Mouse (Mus musculus) lung, embryonic 16.5 days (tissue): Measurements from ENCODE around the gene Nxn. TPM values are rescaled to one million over a fixed set of nuclear protein-coding genes. Genes with fewer than 3 reads are reported as not detected.

Experiments used
- ATAC-seq: fragments of 200-750 bp; cut with Nextera tagmentation; 2 replicates; pipeline ENCODE4 v1.8.0; 2017; ENCODE audit warnings: low read depth, mild to moderate bottlenecking, moderate library complexity
- H3K27ac ChIP-seq: fragments of 300-500 bp; sonication (generic); 2 replicates; pipeline ENCODE4 v1.5.1; 2014; ENCODE audit warnings: mild to moderate bottlenecking, control low read depth, low read length
- H3K27me3 ChIP-seq: fragments of 300-500 bp; sonication (generic); 2 replicates; pipeline ENCODE4 v1.6.1; 2014; ENCODE audit warnings: low read depth, low read length, mixed read lengths; ENCODE audit not compliant: control insufficient read depth, insufficient read depth
- H3K36me3 ChIP-seq: fragments of 300-500 bp; sonication (generic); 2 replicates; pipeline ENCODE4 v1.6.1; 2014; ENCODE audit warnings: low read length; ENCODE audit not compliant: control insufficient read depth, insufficient read depth
- H3K4me1 ChIP-seq: fragments of 300-500 bp; sonication (generic); replicated peaks from 2 replicates; pipeline ENCODE4 v1.6.1; 2014; ENCODE audit warnings: low read length, mixed read lengths; ENCODE audit not compliant: control insufficient read depth, insufficient read depth
- H3K4me2 ChIP-seq: fragments of 300-500 bp; sonication (generic); 2 replicates; pipeline ENCODE4 v1.6.1; 2014; ENCODE audit warnings: low read depth, low read length, control low read depth
- H3K4me3 ChIP-seq: fragments of 300-500 bp; sonication (generic); 2 replicates; pipeline ENCODE4 v1.5.1; 2014; ENCODE audit warnings: mild to moderate bottlenecking, low read length, control low read depth
- H3K9ac ChIP-seq: fragments of 300-500 bp; sonication (generic); 2 replicates; pipeline ENCODE4 v1.6.1; 2014; ENCODE audit warnings: low read length, control low read depth
- H3K9me3 ChIP-seq: fragments of 300-500 bp; sonication (generic); 2 replicates; pipeline ENCODE4 v1.6.1; 2016; ENCODE audit warnings: low read length; ENCODE audit not compliant: control insufficient read depth
- WGBS: fragments of 180-500 bp; shearing (Covaris S2); extraction: QIAGEN DNeasy Blood & Tissue Kit; methylation state at CpG from one replicate; pipeline ENCODE4 v1.1.7; 2014; 5-methylcytosine and 5-hydroxymethylcytosine counted together
- polyA plus RNA-seq: library from polyadenylated mRNA; unstranded; fragments of >200 nt; fragmentation: Nextera tagmentation; extraction: Ambion mirVana; gene quantifications from 2 replicates; pipeline ENCODE4 v1.2.1, GENCODE M21; 2015

Nxn gene
- 18.7 and 19.4 TPM in 2 replicates for polyA plus RNA-seq

DNA sequence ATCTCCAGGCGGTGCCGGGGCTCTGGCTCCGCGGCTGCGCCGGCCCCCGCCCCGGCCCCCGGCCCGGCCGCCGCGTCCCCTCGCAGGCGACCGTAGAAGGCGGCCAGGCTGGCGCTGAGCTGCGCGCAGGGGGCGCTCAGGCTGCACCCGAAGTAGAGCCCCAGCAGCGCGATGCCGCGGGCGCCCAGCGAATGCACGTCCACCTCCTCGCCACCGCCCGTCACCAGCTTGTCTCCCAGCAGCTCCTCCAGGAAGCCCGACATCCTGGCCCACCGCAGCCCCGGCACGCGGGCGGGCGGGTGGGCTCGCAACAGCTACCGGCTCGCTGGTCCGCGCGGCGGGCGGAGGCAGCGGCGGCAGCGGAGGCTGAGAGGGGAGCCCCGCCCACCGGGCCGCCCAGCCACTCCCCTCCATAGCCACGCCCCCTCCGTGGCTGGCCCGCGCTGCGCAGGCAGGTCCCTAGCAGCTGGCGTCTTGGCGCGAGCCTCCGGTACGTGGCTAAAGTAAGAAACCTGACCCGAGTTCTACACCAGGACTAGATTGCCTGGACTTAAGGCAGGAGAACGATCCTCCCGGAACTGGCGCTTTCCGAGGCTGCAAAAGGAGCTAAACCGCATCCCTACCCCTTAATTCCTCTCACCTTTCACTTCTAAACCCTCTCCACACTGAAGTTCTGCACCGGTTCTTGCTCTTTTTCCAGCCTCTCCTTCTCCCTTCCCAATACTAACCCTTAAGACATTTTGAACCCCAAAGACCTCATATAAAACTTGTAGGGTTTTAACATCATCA is at the start of gene Nxn:
TSS of gene Nxn (minus strand) at position 343 of the 789 bp plus-strand sequence.
- peak within 1 kb of the TSS; percentile 81 for H3K27ac ChIP-seq
- no peaks in the 10 kb centered on the region for H3K36me3 ChIP-seq
- H3K9me3 ChIP-seq: no peaks in the 10 kb centered on the region
- peaks cover 6% of the 10 kb centered on the region; the same call in 1 of the 2 replicates for H3K4me1 ChIP-seq
- ATAC-seq: peak; percentile 95
- H3K9ac ChIP-seq: peak within 1 kb of the TSS; percentile 82
- WGBS: under 1% methylated on average over 49 of the region's 70 CpGs
- peak within 1 kb of the TSS; percentile 96 for H3K4me2 ChIP-seq
- peak within 1 kb of the TSS; percentile 82 for H3K4me3 ChIP-seq
- no peaks in the 10 kb centered on the region for H3K27me3 ChIP-seq

DNA sequence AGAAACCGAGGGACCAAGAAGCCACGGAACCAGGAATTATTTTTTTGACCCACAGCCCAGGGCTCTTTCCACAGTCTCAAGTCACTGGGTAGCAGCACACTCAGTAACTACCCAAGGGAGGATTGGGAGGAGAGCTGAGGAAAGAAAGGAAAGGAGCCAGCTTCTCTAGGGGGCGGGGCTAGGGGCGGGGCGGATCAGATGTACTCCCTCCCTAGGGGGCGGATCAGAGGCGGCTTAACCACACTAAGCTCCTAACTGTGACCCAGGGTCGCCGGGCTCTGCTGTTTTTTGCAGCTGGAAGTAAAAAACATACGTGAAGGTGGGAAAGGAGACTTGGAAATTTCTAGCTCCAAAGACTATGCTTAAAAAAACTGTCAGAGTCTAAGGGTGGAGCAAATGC is 47.3 kb upstream of the Nxn start:
- ATAC-seq: 0 out of 2 replicates have a peak, but pooled peaks have one; percentile 40
- Histone ChIP-seq H3K36me3 (no peaks in the 10 kb centered on the region), H3K9me3 (no peaks in the 10 kb centered on the region), H3K9ac (no peak overlapping the region), H3K4me2 (no peak overlapping the region), H3K4me1 (peaks cover 2% of the 10 kb centered on the region; the same call in 1 of the 2 replicates), H3K27me3 (no peaks in the 10 kb centered on the region), H3K4me3 (no peak overlapping the region), H3K27ac (no peak overlapping the region)
- 7% methylated on average over 10 of the region's 10 CpGs for WGBS

DNA sequence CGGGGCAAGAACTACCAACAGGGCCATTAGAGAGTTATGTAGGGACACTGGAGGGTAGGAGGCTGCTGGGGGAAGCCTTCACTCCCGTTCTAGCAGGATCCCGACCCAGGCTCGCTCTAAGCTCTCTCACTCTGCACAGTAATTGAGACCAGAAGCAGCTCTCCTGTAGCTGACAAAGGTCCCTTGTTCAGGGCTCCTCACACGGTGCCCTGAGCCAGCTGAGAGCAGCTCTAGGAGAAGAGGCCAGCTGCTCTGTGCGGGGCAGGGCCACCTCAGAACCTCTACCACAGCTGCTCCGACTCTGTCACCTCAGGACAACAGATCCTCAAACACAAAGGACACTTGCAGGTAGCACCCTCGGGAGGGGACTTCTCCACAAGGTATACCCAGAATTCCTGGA is 46.5 kb upstream of the Nxn start:
- Histone ChIP-seq H3K4me1 (peaks cover 2% of the 10 kb centered on the region; the same call in 1 of the 2 replicates), H3K9ac (no peak overlapping the region), H3K27me3 (no peaks in the 10 kb centered on the region), H3K9me3 (no peaks in the 10 kb centered on the region), H3K36me3 (no peaks in the 10 kb centered on the region), H3K4me3 (no peak overlapping the region), H3K4me2 (no peak overlapping the region), H3K27ac (no peak overlapping the region)
- ATAC-seq: no peak
- WGBS: 44% methylated on average over 8 of the region's 8 CpGs

- no peaks in the 10 kb centered on the region for H3K36me3 ChIP-seq
- no peak overlapping the region for H3K9ac ChIP-seq
- H3K4me3 ChIP-seq: no peak overlapping the region
- H3K27me3 ChIP-seq: no peaks in the 10 kb centered on the region
- no peak for ATAC-seq
- H3K9me3 ChIP-seq: no peaks in the 10 kb centered on the region
- H3K4me1 ChIP-seq: peaks cover 15% of the 10 kb centered on the region
- 24% methylated on average over 3 of the region's 3 CpGs for WGBS
- H3K4me2 ChIP-seq: no peak overlapping the region
- no peak overlapping the region for H3K27ac ChIP-seq
Observed at GRCm38 (mm10) chr11:76439666-76440065, 40.7 kb upstream of the Nxn start.

DNA sequence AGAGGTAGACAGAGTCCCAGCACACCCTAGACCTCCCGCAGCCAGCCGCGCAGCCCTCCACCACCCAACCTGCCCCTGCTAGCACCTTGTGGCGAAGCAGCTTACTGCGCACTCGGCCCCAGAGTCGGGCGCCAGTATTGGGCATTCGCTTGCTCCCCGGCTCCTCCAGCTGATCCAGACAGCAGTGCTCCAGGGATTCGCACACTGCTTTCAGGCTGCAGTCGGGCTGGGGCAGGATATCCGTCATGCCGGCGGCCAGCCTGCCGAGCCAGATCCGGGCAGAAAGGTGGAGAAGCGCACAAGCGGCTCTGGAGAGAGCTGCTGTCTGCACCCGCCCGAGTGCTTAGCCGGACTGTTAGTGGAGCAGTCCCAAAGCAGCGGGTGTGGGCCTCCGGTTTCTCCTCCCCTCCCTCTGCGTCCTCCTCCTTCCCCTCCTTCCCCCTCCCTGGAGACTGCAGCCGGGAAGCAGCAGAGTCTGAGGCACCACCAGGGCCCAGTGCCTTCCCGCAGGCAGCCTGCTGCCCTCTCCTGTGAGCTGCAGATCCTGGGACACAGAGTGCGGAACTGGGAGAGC is 38.0 kb upstream of the Nxn start:
- 8% methylated on average over 28 of the region's 28 CpGs for WGBS
- peak overlapping the region; percentile 49 for H3K4me3 ChIP-seq
- H3K4me1 ChIP-seq: peaks cover 16% of the 10 kb centered on the region
- no peaks in the 10 kb centered on the region for H3K9me3 ChIP-seq
- no peaks in the 10 kb centered on the region; the same call in 1 of the 2 replicates for H3K36me3 ChIP-seq
- no peaks in the 10 kb centered on the region for H3K27me3 ChIP-seq
- H3K4me2 ChIP-seq: peak overlapping the region; percentile 65
- peak; percentile 93 for ATAC-seq
- H3K27ac ChIP-seq: peak overlapping the region; percentile 74
- peak overlapping the region; percentile 65 for H3K9ac ChIP-seq

GRCm38 (mm10) chr11:76436009-76436408 is 37.1 kb upstream of the Nxn start:
- Histone ChIP-seq H3K9ac (no peak overlapping the region), H3K27me3 (no peaks in the 10 kb centered on the region), H3K9me3 (no peaks in the 10 kb centered on the region), H3K36me3 (no peaks in the 10 kb centered on the region; the same call in 1 of the 2 replicates), H3K4me1 (peaks cover 16% of the 10 kb centered on the region), H3K4me3 (peak overlapping the region; percentile 49), H3K27ac (no peak overlapping the region; the same call in 1 of the 2 replicates), H3K4me2 (peak overlapping the region; percentile 10; the same call in 1 of the 2 replicates)
- WGBS: 73% methylated on average over 5 of the region's 5 CpGs
- ATAC-seq: no peak

- Histone ChIP-seq H3K4me1 (peaks cover 5% of the 10 kb centered on the region; the same call in 1 of the 2 replicates), H3K9ac (no peak overlapping the region), H3K27me3 (no peaks in the 10 kb centered on the region), H3K4me3 (no peak overlapping the region), H3K9me3 (no peaks in the 10 kb centered on the region), H3K27ac (no peak overlapping the region), H3K36me3 (no peaks in the 10 kb centered on the region; the same call in 1 of the 2 replicates), H3K4me2 (no peak overlapping the region)
- WGBS: 72% methylated on average over 6 of the region's 6 CpGs
- no peak for ATAC-seq
Observed at GRCm38 (mm10) chr11:76429966-76430631, 31.2 kb upstream of the Nxn start.

DNA sequence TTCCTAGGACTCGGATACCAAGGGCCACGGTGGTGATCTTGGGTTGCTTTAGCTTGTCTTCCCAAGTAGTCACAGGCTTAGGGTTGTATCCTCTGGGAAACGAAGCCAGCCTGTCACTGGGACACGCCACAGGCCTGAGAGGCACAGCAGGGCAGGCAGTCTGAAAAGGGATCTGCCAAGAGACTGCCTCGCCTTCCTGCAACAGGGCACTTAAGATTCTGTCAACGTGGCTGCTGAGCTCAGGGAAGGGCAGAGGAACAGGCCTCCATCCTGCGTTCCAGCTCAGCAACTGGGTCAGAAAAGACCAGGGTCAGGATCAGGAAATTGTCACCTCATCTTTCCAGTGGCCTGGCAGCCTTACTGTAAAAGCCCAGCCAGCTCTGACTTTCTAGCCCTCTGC is 30.6 kb upstream of the Nxn start:
- 60% methylated on average over 7 of the region's 7 CpGs for WGBS
- ATAC-seq: no peak
- H3K27ac ChIP-seq: no peak overlapping the region
- no peaks in the 10 kb centered on the region for H3K27me3 ChIP-seq
- no peaks in the 10 kb centered on the region for H3K9me3 ChIP-seq
- H3K4me1 ChIP-seq: peaks cover 9% of the 10 kb centered on the region
- no peak overlapping the region; the same call in 1 of the 2 replicates for H3K9ac ChIP-seq
- no peak overlapping the region for H3K4me2 ChIP-seq
- H3K4me3 ChIP-seq: no peak overlapping the region
- no peaks in the 10 kb centered on the region; the same call in 1 of the 2 replicates for H3K36me3 ChIP-seq

GRCm38 (mm10) chr11:76429046-76429445 is 30.1 kb upstream of the Nxn start:
- no peak for ATAC-seq
- Histone ChIP-seq H3K9me3 (no peaks in the 10 kb centered on the region), H3K4me3 (no peak overlapping the region), H3K36me3 (no peaks in the 10 kb centered on the region; the same call in 1 of the 2 replicates), H3K27ac (no peak overlapping the region), H3K4me2 (no peak overlapping the region), H3K4me1 (peaks cover 9% of the 10 kb centered on the region), H3K27me3 (no peaks in the 10 kb centered on the region), H3K9ac (no peak overlapping the region; the same call in 1 of the 2 replicates)
- 65% methylated on average over 4 of the region's 4 CpGs for WGBS
